Mouse (Mus musculus): Measurements from ENCODE around the gene Rapgef2. TPM values are rescaled to one million over a fixed set of nuclear protein-coding genes. Genes with fewer than 3 reads are reported as not detected.
"Not testable (repeated sequence)": the region's sequence is repeated elsewhere in the genome, so short reads cannot be mapped to it uniquely, and the experiment has no call there.

Gene Rapgef2
- total RNA-seq, 4 experiments from 2014 or later, result 28.3 to 34.8 (median 32.0) TPM

GRCm38 (mm10) chr3:79203178-79203577, 83.1 kb downstream of the Rapgef2 start:
- peak; percentile 89 for DNase-seq (ENCODE audit: low spot score)

GRCm38 (mm10) chr3:79202275-79203153, 83.8 kb downstream of the Rapgef2 start:
- DNase-seq (ENCODE audit: low spot score), result peak; percentile 89

- peak; percentile 84 for DNase-seq (ENCODE audit: low spot score)
These were observed 89.4 kb downstream of the Rapgef2 start for GRCm38 (mm10) chr3:79196708-79197437.

- no peak for DNase-seq (ENCODE audit: low spot score)
These were observed 91.0 kb downstream of the Rapgef2 start for GRCm38 (mm10) chr3:79195280-79195679.

- peak; percentile 58 for DNase-seq (ENCODE audit: low spot score)
These were observed 92.1 kb downstream of the Rapgef2 start for GRCm38 (mm10) chr3:79194111-79194793.

GRCm38 (mm10) chr3:79193001-79193400, 93.3 kb downstream of the Rapgef2 start:
- peak; percentile 71 for DNase-seq (ENCODE audit: low spot score)

- no peak for DNase-seq (ENCODE audit: low spot score)
These were observed 94.3 kb downstream of the Rapgef2 start for GRCm38 (mm10) chr3:79191981-79192380.

- DNase-seq (ENCODE audit: low spot score), result no peak
These were observed 94.8 kb downstream of the Rapgef2 start for GRCm38 (mm10) chr3:79191471-79191870.

- no peak for DNase-seq (ENCODE audit: low spot score)
These were observed 95.9 kb downstream of the Rapgef2 start for GRCm38 (mm10) chr3:79190377-79190776.

- DNase-seq (ENCODE audit: low spot score), result no peak
These were observed 98.4 kb downstream of the Rapgef2 start for GRCm38 (mm10) chr3:79187912-79188311.

- no peak for DNase-seq (ENCODE audit: low spot score)
These were observed 104.0 kb downstream of the Rapgef2 start for GRCm38 (mm10) chr3:79182290-79182689.

- peak; percentile 82 for DNase-seq (ENCODE audit: low spot score)
These were observed 104.9 kb downstream of the Rapgef2 start for GRCm38 (mm10) chr3:79181248-79181991.

GRCm38 (mm10) chr3:79180086-79180485, 106.2 kb downstream of the Rapgef2 start:
- DNase-seq (ENCODE audit: low spot score), result no peak

- DNase-seq (ENCODE audit: low spot score), result no peak
These were observed 106.7 kb downstream of the Rapgef2 start for GRCm38 (mm10) chr3:79179499-79180053.

- no peak for DNase-seq (ENCODE audit: low spot score)
These were observed 107.6 kb downstream of the Rapgef2 start for GRCm38 (mm10) chr3:79178708-79179107.

GRCm38 (mm10) chr3:79178070-79178469, 108.2 kb downstream of the Rapgef2 start:
- no peak for DNase-seq (ENCODE audit: low spot score)

GRCm38 (mm10) chr3:79177136-79177870, 109.0 kb downstream of the Rapgef2 start:
- DNase-seq (ENCODE audit: low spot score), result no peak

GRCm38 (mm10) chr3:79174168-79174567, 112.1 kb downstream of the Rapgef2 start:
- no peak for DNase-seq (ENCODE audit: low spot score)

GRCm38 (mm10) chr3:79173291-79173690, 113.0 kb downstream of the Rapgef2 start:
- no peak for DNase-seq (ENCODE audit: low spot score)

- not testable (repeated sequence) for DNase-seq (ENCODE audit: low spot score)
These were observed 115.2 kb downstream of the Rapgef2 start for GRCm38 (mm10) chr3:79171146-79171545.

Measured in heart, adult 8-10 months (tissue).